Mouse (Mus musculus) embryonic fibroblast, embryonic 13.5 days (primary cell): ENCODE measurements around the gene Tysnd1. TPM values are rescaled to one million over a fixed set of nuclear protein-coding genes. Genes with fewer than 3 reads are reported as not detected.

Experiments
- H3K27ac ChIP-seq: 2 replicates; pipeline ENCODE4 v1.5.1; 2012; ENCODE audit warnings: low read length, control low read depth, inconsistent platforms; ENCODE audit not compliant: insufficient read depth
- H3K4me1 ChIP-seq: 2 replicates; pipeline ENCODE4 v1.6.1; 2011; ENCODE audit warnings: low read length; ENCODE audit not compliant: control insufficient read depth, insufficient read depth
- H3K4me3 ChIP-seq: 2 replicates; pipeline ENCODE4 v1.5.1; 2011; ENCODE audit warnings: mild to moderate bottlenecking, control low read depth, low read length; ENCODE audit not compliant: insufficient read depth
- CTCF ChIP-seq: IDR thresholded peaks from 2 replicates; pipeline ENCODE4 v1.5.1; 2011; ENCODE audit warnings: mild to moderate bottlenecking, control low read depth, low read length, moderate library complexity, borderline replicate concordance; ENCODE audit not compliant: insufficient read depth
- POLR2A ChIP-seq: IDR thresholded peaks from 2 replicates; pipeline ENCODE4 v1.6.1; 2011; ENCODE audit warnings: low read depth, mild to moderate bottlenecking, control low read depth, low read length, moderate library complexity
- polyA plus RNA-seq: library from polyadenylated mRNA; stranded (reverse); fragments of >200 nt; gene quantifications from 2 replicates; pipeline ENCODE4 v1.2.4, GENCODE M21; 2011; ENCODE audit warnings: low read depth; ENCODE audit not compliant: missing spikeins, insufficient read length

The Tysnd1 gene
- polyA plus RNA-seq, 1 experiment, result 14.5 TPM

DNA sequence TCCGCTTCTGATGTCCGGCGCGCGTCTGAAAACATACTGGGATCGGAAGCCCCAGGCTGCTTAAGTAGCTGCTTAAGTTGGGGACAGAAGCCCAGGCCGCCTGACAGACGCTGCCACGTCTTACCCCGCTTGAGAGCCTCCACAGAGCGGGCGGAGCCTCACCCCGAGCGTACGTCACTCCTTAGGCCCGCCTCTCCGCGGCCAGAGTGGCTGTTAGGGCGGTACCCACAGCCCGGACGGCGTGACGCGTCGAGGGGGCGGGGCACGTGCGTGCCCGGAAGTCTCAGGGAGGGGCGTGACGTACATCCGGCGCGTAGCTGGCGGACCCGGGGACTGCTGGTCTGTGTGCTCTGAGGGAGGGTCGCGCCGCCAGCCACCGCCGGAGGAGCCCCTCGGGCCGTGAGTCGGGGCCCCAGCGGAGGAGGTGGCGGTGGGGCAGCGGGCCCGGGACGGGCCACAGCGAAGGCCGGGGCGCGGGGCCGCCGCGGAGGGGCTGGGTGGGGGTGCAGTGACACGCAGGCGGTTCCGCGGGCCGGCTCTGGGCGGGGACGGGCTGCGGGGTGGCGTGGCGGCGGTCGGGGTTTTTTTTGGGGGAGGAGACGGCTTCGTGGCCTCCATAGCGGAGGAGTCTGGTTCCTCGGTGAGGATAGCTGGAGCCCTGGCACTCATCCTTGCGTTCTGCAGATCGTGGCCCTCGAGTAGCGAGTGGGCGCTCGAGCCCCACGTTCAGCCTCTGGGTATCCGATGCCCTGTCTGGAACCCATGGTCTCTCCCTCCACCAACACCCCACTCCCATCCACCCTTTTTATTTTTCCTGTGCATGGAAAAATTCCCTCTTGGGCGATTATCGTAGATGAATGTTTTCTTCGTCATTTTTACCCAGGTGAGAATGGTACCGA lies 15.1 kb upstream of the Tysnd1 start, which contains the start of gene Sar1a:
Gene Sar1a, plus strand, starts transcription at position 285 of the 899 bp plus-strand sequence.
- H3K4me3 ChIP-seq, result peak within 1 kb of the TSS; percentile 98
- peak within 1 kb of the TSS; percentile 96 for H3K27ac ChIP-seq
- no peaks in the 10 kb centered on the region for H3K4me1 ChIP-seq
- no peak for TF ChIP-seq CTCF
- TF ChIP-seq POLR2A, result peak; percentile 94

DNA sequence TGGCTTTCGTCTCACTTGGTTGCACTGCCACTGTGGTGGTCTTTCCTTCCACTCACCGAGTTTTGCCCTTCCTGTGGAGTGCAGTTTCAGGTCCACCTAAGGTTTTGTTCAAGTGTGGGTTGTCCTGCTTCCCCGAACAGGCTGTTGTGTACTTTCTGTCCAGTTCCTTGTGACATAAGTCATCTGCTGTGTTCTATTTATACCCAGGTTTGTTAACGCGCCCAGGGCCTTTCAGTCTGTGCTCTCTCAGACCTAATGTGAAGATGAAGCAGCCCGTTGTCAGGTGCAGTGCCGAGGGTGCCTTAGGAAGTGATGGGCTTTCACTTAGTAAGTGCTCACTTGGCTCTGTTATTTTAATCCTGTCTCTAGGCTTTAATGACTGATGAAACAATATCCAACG lies 5.9 kb upstream of the Tysnd1 start:
- H3K4me3 ChIP-seq, result no peak overlapping the region
- no peaks in the 10 kb centered on the region for H3K4me1 ChIP-seq
- no peak for TF ChIP-seq POLR2A
- no peak for TF ChIP-seq CTCF
- H3K27ac ChIP-seq, result no peak overlapping the region

DNA sequence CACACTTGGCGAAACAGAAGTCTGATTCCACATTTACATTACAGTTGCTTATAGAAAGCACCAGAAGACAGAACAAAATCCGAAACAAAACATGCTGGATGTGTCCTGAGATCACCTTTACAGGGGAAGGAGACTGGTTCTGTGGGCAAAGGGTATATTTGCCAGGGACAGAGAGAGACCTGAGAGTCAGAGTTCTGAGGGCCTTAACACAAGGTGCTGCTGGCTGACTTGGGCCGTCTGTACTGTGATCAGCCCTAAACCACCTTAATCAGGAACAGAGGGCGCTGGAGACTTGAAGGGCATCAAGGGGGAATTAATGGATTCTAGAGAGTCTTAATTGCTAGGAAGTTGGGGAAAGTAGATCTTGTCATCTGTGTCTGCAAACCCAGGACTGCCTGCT lies 1.8 kb upstream of the Tysnd1 start:
- Histone ChIP-seq H3K27ac (no peak overlapping the region), H3K4me3 (no peak overlapping the region), H3K4me1 (no peaks in the 10 kb centered on the region)
- no peak for TF ChIP-seq CTCF
- TF ChIP-seq POLR2A, result no peak

DNA sequence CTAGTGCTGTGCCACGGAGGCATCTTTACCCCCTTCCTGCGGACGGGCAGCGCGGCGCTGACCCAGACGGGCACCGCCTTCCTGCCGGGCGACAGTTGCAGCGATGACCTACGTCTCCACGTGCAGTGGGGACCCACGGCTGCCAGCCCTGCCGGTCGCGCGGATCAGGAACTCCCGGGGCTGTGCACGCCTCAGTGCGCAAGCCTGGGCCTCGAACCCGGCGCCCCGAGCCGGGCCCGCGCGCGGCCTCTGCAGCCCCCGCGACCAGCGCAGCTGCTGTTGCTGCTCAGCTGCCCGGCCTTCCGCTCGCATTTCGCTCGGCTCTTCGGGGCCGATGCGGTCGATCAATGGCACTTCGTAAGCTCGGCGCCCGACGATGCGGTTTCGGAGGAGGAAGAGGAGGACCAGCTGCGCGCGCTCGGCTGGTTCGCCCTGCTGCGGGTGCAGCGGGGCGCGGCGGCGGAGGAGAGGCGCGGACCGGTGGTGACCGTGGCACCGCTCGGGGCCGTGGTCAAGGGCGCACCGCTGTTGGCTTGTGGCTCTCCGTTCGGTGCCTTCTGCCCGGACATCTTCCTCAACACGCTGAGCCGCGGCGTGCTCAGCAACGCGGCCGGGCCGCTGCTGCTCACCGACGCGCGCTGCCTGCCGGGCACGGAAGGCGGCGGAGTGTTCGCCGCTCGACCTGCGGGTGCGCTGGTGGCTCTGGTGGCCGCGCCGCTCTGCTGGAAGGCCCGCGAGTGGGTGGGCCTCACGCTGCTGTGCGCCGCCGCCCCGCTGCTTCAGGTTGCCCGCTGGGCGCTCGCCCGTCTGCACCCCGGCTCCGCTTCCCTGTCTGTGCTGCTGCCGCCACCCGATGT lies 617 bp downstream of the Tysnd1 start:
- no peak overlapping the region for H3K27ac ChIP-seq
- H3K4me1 ChIP-seq, result no peaks in the 10 kb centered on the region
- peak overlapping the region; percentile 66 for H3K4me3 ChIP-seq
- TF ChIP-seq CTCF (no peak), POLR2A (no peak)

DNA sequence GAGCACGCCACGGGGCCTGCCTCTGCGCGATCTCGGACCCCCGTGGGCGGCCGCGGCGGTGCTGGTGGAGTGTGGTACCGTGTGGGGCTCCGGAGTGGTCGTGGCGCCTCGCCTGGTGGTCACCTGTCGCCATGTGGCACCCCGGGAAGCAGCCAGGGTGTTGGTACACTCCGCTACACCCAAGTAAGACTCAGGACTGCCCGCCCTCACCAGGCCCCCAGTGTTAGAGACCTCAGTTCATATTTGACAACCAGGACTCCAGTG lies 1.2 kb downstream of the Tysnd1 start:
- no peak for TF ChIP-seq POLR2A
- Histone ChIP-seq H3K4me1 (no peaks in the 10 kb centered on the region), H3K4me3 (peak overlapping the region; percentile 66), H3K27ac (no peak overlapping the region)

DNA sequence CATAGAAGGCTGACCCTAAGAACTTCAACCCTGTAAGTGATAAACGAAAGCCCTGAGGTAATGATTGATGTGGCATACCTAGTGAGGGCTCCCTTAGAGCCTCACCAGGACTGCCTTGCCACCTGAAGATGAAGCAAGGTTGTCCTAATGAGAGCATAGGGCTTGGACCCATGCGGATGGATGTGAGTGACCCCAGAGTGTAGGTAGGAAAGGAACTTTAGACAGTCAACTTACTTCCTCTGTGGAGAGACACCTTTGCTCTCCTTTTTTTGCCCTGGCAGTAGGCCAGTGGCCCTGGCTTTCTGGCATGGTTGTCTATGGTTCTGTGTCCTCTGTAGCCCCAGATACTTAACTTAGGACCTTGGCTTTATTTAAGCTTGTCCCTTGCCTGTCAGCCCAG lies 1.7 kb downstream of the Tysnd1 start:
- Histone ChIP-seq H3K4me1 (no peaks in the 10 kb centered on the region), H3K27ac (no peak overlapping the region), H3K4me3 (peak overlapping the region; percentile 66; the same call in 1 of the 2 replicates)
- no peak for TF ChIP-seq POLR2A
- TF ChIP-seq CTCF, result no peak

DNA sequence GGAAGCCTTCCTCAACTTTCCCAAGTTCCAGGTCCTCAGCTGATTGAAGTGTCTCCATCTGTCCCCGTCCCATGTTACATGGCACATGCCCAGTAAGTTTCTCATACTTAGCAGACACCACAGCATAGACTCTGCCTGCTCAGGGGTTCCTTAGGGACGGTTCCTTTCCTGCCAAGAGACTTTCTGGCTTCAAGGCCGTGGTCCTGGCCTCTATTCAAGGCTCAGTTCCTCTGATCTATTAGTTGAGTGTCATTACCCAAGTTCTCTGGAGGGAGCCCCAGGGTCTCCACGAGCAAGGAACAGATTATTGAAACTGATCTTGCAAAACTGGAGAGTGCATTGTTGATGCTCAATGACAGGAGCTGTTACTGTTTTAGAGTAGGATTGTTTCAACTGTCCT lies 9.3 kb downstream of the Tysnd1 start:
- TF ChIP-seq POLR2A (no peak), CTCF (no peak)
- Histone ChIP-seq H3K4me1 (no peaks in the 10 kb centered on the region), H3K4me3 (no peak overlapping the region), H3K27ac (no peak overlapping the region)

DNA sequence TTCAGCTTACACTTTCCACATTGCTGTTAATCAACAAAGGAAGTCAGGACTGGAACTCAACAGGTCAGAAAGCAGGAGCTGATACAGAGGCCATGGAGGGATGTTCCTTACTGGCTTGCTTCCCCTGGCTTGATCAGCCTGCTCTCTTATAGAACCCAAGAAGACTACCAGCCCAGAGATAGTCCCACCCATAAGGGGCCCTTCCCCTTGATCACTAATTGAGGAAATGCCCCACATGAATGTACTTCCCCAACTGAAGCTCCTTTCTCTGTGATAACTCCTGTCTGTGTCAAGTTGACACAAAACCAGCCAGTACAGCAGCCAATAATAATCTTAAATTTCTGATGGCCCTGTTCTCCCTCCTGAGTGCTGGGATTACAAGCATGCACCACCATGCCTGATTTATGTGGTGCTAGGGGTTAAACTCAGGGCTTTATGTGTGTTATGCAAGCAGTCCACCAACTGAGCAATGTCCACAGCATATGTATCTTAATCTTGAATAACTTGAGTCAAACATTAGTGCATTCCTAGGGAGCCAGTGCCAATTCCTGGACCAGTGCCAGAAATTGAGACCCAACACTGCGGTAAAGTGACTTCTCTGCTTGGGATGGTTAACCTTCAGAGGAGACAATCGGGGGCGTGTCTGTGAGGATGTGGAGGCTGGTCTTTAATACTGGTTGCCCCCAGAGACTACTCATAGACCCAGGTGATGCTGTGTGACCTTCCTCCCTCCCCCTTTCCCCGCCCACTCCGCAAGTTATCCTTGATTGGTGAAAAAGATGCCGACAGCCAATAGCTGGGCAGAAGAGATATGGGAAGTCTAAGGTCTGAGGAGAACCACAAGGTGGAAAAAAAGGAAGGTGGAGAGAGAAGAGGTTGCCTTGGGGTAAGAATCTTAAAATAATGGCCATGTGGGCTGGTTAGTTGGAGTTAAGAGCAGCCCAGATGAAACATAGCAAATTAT lies 11.4 kb downstream of the Tysnd1 start:
- H3K27ac ChIP-seq, result no peak overlapping the region
- TF ChIP-seq CTCF (no peak), POLR2A (no peak)
- H3K4me1 ChIP-seq, result no peaks in the 10 kb centered on the region
- no peak overlapping the region for H3K4me3 ChIP-seq

DNA sequence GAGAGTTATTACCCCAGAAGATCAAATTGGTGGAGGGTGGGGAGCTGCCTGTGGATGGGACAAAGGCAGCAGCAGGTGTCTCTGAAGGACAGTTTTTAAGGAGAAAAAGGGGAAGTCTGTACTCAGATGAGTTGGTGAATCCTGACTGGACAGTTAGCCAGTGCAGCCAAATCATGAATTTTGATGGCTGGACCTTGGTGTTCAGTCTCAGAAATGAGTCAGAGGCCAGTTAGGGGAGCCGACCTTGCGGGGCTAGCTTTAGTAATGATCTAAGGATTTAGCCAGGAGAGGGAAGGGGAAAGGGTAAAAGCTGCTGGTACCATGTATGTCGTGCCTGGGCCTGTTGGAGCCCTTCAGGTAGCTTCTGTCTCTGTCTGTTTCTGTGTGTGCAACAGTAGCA lies 18.3 kb downstream of the Tysnd1 start:
- TF ChIP-seq POLR2A (no peak), CTCF (no peak)
- no peaks in the 10 kb centered on the region for H3K4me1 ChIP-seq
- no peak overlapping the region for H3K27ac ChIP-seq
- H3K4me3 ChIP-seq, result no peak overlapping the region
